28 mouse cellular contexts compared by ENCODE assay signal in genomic region chr9:44512717-44513003, GRCm38 (mm10). TPM values are rescaled to one million over a fixed set of nuclear protein-coding genes. Genes with fewer than 3 reads are reported as not detected.
DNase-seq lines count a peak whose midpoint lies in the region; ATAC-seq and TF ChIP-seq lines count a peak whose summit lies in the region.
"Had no signal": no experiment of that assay in that cellular context is flagged by ENCODE, and none has a peak within 500 bp of the region (broad histone marks: within the 10 kb centered on the region; RNA-seq: fewer than 3 reads in every experiment).

No protein-coding gene starts in this region.

- peaks cover 48% of the 10 kb centered on the region for H3K4me1 ChIP-seq in bone marrow macrophage, adult 2 months (ENCODE audit: control insufficient read depth, insufficient read depth, low read length)
- H3K4me1 ChIP-seq in embryonic facial prominence, embryonic 15.5 days: peaks cover 56% of the 10 kb centered on the region

- no peak for TF ChIP-seq CTCF in bone marrow macrophage, adult 2 months (IDR thresholded peaks at IDR 0.05; ENCODE audit: low read depth, low read length)

- no peak for ATAC-seq in embryonic facial prominence, embryonic 15.5 days (ENCODE audit: insufficient number of reproducible peaks, low FRiP score, low TSS enrichment, low read depth)
- ATAC-seq in CD4-positive, CD25-positive, alpha-beta regulatory T cell, adult 4 months: no peak
- ATAC-seq: forebrain, embryonic 14.5 days; midbrain, embryonic 16.5 days had no signal

- H3K4me3 ChIP-seq in bone marrow macrophage, adult 2 months (ENCODE audit: insufficient read depth, low read length): no peak overlapping the region
- H3K4me3 ChIP-seq in embryonic facial prominence, embryonic 15.5 days (replicated peaks): no peak overlapping the region
- H3K4me3 ChIP-seq: hindbrain, embryonic 12.5 days; myocyte; neural tube, embryonic 13.5 days; stomach, embryonic 15.5 days had no signal

- WGBS in embryonic facial prominence, embryonic 15.5 days: 47% methylated on average over 3 of the region's 3 CpGs

- DNase-seq in heart, adult 11 months: peak; percentile 92
- no peak for DNase-seq in heart, adult 8-10 months (ENCODE audit: low spot score)
- DNase-seq in left cerebral cortex, postnatal 4 days: peak; percentile 10
- no peak for DNase-seq in left cerebral cortex, postnatal 10 days (ENCODE audit: extremely low spot score in 1 of 2, low spot score in 2 of 2)
- DNase-seq in urinary bladder, postnatal 25 days (ENCODE audit: low spot score): no peak
- DNase-seq: retina, postnatal 1 day; right cerebral cortex, postnatal 25 days had no signal

- H3K36me3 ChIP-seq in embryonic facial prominence, embryonic 15.5 days: peaks cover 17% of the 10 kb centered on the region

- H3K9ac ChIP-seq in embryonic facial prominence, embryonic 15.5 days: no peak overlapping the region
- H3K9ac ChIP-seq: hindbrain, embryonic 12.5 days; lung, embryonic 14.5 days; neural tube, embryonic 13.5 days; stomach, embryonic 15.5 days had no signal

- H3K27ac ChIP-seq in bone marrow macrophage, adult 2 months (ENCODE audit: insufficient read depth, low read depth, low read length): peak overlapping the region; percentile 75
- peak overlapping the region; percentile 68 for H3K27ac ChIP-seq in embryonic facial prominence, embryonic 15.5 days (replicated peaks)
- H3K27ac ChIP-seq: hindbrain, embryonic 12.5 days; kidney, postnatal 0 days; neural tube, embryonic 13.5 days; stomach, embryonic 15.5 days had no signal

- no peak for TF ChIP-seq POLR2A in bone marrow macrophage, adult 2 months (IDR thresholded peaks at IDR 0.05; ENCODE audit: borderline replicate concordance, low read depth, low read length)

- no peaks in the 10 kb centered on the region for H3K9me3 ChIP-seq in embryonic facial prominence, embryonic 15.5 days (replicated peaks)
- H3K9me3 ChIP-seq: hindbrain, embryonic 12.5 days; neural tube, embryonic 13.5 days; stomach, embryonic 15.5 days had no signal

- H3K27me3 ChIP-seq in embryonic facial prominence, embryonic 15.5 days: no peaks in the 10 kb centered on the region
- H3K27me3 ChIP-seq: stomach, embryonic 15.5 days had no signal

- no peak overlapping the region for H3K4me2 ChIP-seq in embryonic facial prominence, embryonic 15.5 days (replicated peaks)
- H3K4me2 ChIP-seq: hindbrain, embryonic 12.5 days; lung, embryonic 14.5 days; neural tube, embryonic 13.5 days; stomach, embryonic 15.5 days had no signal

- intact Hi-C loops in left cerebral cortex, postnatal 4 days (cut with DNase I): loop anchor here (5.0 kb wide), 1 partner anchor 85 kb away; no protein-coding TSS in a partner anchor
- intact Hi-C loops in left cerebral cortex, postnatal 10 days (cut with DNase I): no loop called here

RNA-seq across cellular contexts. Expression of gene Bcl9l, which starts 30.0 kb away (rescaled TPM):
- 10 to 100 TPM; 51.6 to 56.9 (median 53.9) TPM for total RNA-seq in heart, adult 8-10 months (2022)
- 100 to 1,000 TPM; 109 to 113 TPM for total RNA-seq in left cerebral cortex, postnatal 4 days (2021)
- 10 to 100 TPM; 85.4 to 98.1 TPM for total RNA-seq in left cerebral cortex, postnatal 10 days (2021)
- 6.7 and 9.5 TPM in 2 replicates for polyA plus RNA-seq in bone marrow macrophage, adult 2 months (2012; ENCODE audit: insufficient read depth, insufficient read length, missing spikeins)
- polyA plus RNA-seq in embryonic facial prominence, embryonic 15.5 days (2015; fragmentation: Nextera tagmentation; extraction: Ambion mirVana): 21.2 and 21.8 TPM in 2 replicates
- polyA plus RNA-seq in CD4-positive, CD25-positive, alpha-beta regulatory T cell, adult 4 months (2017; shearing (Covaris generic)): 10 to 100 TPM; 13.3 to 17.6 TPM

RNA-seq across cellular contexts. Expression of gene Cxcr5, which starts 49.0 kb away (rescaled TPM):
- under 1 TPM in 3 of 4 experiments, not detected in 1; 0.11 to 0.72 (median 0.14) TPM for total RNA-seq in heart, adult 8-10 months (2022)
- total RNA-seq in left cerebral cortex, postnatal 4 days (2021): not detected
- total RNA-seq in left cerebral cortex, postnatal 10 days (2021): not detected
- polyA plus RNA-seq in bone marrow macrophage, adult 2 months (2012; ENCODE audit: insufficient read depth, insufficient read length, missing spikeins): not detected in 2 replicates
- polyA plus RNA-seq in embryonic facial prominence, embryonic 15.5 days (2015; fragmentation: Nextera tagmentation; extraction: Ambion mirVana): 0.29 and 0.49 TPM in 2 replicates
- 100 to 1,000 TPM in 1 of 2 experiments, 10 to 100 TPM in 1; 93.9 to 121 TPM for polyA plus RNA-seq in CD4-positive, CD25-positive, alpha-beta regulatory T cell, adult 4 months (2017; shearing (Covaris generic))
- total RNA-seq: adrenal gland, postnatal 36 days; gastrocnemius, adult 8-10 months; layer of hippocampus, postnatal 14 days; left cerebral cortex, postnatal 14 days had no signal
- polyA plus RNA-seq: forebrain, embryonic 14.5 days; heart, postnatal 0 days; hindbrain, embryonic 12.5 days; kidney, postnatal 0 days; lung, embryonic 14.5 days; midbrain, embryonic 16.5 days; neural tube, embryonic 13.5 days had no signal

RNA-seq across cellular contexts. Expression of gene Upk2, which starts 57.9 kb away (rescaled TPM):
- total RNA-seq in heart, adult 8-10 months (2022): under 1 TPM in 2 of 4 experiments, not detected in 2; 0.26 to 0.28 TPM
- total RNA-seq in left cerebral cortex, postnatal 4 days (2021): not detected
- not detected for total RNA-seq in left cerebral cortex, postnatal 10 days (2021)
- polyA plus RNA-seq in bone marrow macrophage, adult 2 months (2012; ENCODE audit: insufficient read depth, insufficient read length, missing spikeins): not detected in 2 replicates
- 2.1 and 3.3 TPM in 2 replicates for polyA plus RNA-seq in embryonic facial prominence, embryonic 15.5 days (2015; fragmentation: Nextera tagmentation; extraction: Ambion mirVana)
- not detected for polyA plus RNA-seq in CD4-positive, CD25-positive, alpha-beta regulatory T cell, adult 4 months (2017; shearing (Covaris generic))
- total RNA-seq: adrenal gland, postnatal 36 days; heart, adult 18-20 months; layer of hippocampus, postnatal 14 days; left cerebral cortex, postnatal 14 days; liver, adult 2 months had no signal
- polyA plus RNA-seq: cortical plate, adult 2 months; forebrain, embryonic 14.5 days; frontal cortex, adult 2 months; heart, postnatal 0 days; hindbrain, embryonic 12.5 days; large intestine, adult 2 months; liver, adult 2 months; midbrain, embryonic 16.5 days; myocyte; neural tube, embryonic 13.5 days had no signal

Comparison
In these comparisons a context has a peak if more than half of its experiments do, and no peak if none do; other contexts are left out.
1. DNase-seq: peak in heart, adult 11 months (single experiment) and left cerebral cortex, postnatal 4 days (single experiment); none in heart, adult 8-10 months (single experiment), left cerebral cortex, postnatal 10 days (0 of 2) and urinary bladder, postnatal 25 days (single experiment).